7 mouse cellular contexts compared by ENCODE assay signal in the genomic region with DNA sequence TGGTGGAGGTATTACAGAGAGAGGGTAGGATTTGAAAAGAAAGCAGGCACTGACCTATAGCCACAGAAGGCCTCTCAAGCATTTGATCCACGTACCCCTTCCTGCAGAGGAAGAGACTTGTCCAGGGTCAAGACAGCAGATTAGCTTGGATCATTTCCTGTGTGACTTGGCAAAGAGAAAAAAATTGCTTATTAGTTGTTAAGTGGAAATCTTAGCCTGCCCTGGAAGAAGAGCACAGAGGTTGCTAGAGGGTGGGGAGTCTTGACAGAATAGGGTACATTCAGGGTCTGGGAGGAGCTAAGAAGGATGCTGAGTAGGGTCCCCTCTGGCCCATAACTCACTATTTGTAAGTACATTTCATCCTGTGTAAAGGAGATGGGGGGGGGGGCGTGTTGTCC. TPM values are rescaled to one million over a fixed set of nuclear protein-coding genes. Genes with fewer than 3 reads are reported as not detected.
DNase-seq lines count a peak whose midpoint lies in the region; ATAC-seq lines count a peak whose summit lies in the region.

No protein-coding gene starts in this region.

- peaks cover 0 to 3% of the 10 kb centered on the region in 2 experiments; a peak in 2 of 4 replicates for H3K4me1 ChIP-seq in heart, embryonic 14.5 days (ENCODE audit: control insufficient read depth in 2 of 2, insufficient read depth in 2 of 2, low read length in 2 of 2)
- peaks cover 21% of the 10 kb centered on the region for H3K4me1 ChIP-seq in limb, embryonic 12.5 days (replicated peaks)

- H3K4me3 ChIP-seq in heart, embryonic 14.5 days (ENCODE audit: control insufficient read depth in 1 of 2, insufficient read depth in 1 of 2, low read depth in 1 of 2, low read length in 2 of 2): no peak overlapping the region
- H3K4me3 ChIP-seq in limb, embryonic 12.5 days (replicated peaks): 0 out of 2 replicates have a peak overlapping the region, but pooled peaks have one; percentile 42

- H3K9ac ChIP-seq in heart, embryonic 14.5 days (ENCODE audit: low read length): no peak overlapping the region; the same call in 1 of the 2 replicates
- H3K9ac ChIP-seq in limb, embryonic 12.5 days (replicated peaks): peak overlapping the region; percentile 55

- no peaks in the 10 kb centered on the region for H3K27me3 ChIP-seq in heart, embryonic 14.5 days (ENCODE audit: control insufficient read depth, insufficient read depth, low read length)
- no peaks in the 10 kb centered on the region for H3K27me3 ChIP-seq in limb, embryonic 12.5 days

- H3K9me3 ChIP-seq in heart, embryonic 14.5 days (ENCODE audit: control insufficient read depth, low read length): no peaks in the 10 kb centered on the region
- no peaks in the 10 kb centered on the region for H3K9me3 ChIP-seq in limb, embryonic 12.5 days

- 20% methylated on average over 2 of the region's 2 CpGs for WGBS in heart, embryonic 14.5 days
- WGBS in limb, embryonic 12.5 days: 22% methylated on average over 2 of the region's 2 CpGs

- no peak for ATAC-seq in heart, embryonic 14.5 days (ENCODE audit: insufficient number of reproducible peaks, insufficient read depth, low FRiP score, low read depth)
- ATAC-seq in limb, embryonic 12.5 days (ENCODE audit: insufficient number of reproducible peaks, insufficient read depth, low FRiP score, low TSS enrichment, low read depth): peak; percentile 60; the same call in 1 of the 2 replicates

- peak overlapping the region; percentile 58 to 82 for H3K27ac ChIP-seq in heart, embryonic 14.5 days (replicated peaks in 1 of 2; ENCODE audit: control insufficient read depth in 1 of 2, insufficient read depth in 1 of 2, low read depth in 2 of 2, low read length in 2 of 2)
- peak overlapping the region; percentile 87 for H3K27ac ChIP-seq in limb, embryonic 12.5 days

- no peaks in the 10 kb centered on the region for H3K36me3 ChIP-seq in heart, embryonic 14.5 days (ENCODE audit: control insufficient read depth, insufficient read depth, low read length)
- no peaks in the 10 kb centered on the region for H3K36me3 ChIP-seq in limb, embryonic 12.5 days

- peak overlapping the region; percentile 91 for H3K4me2 ChIP-seq in heart, embryonic 14.5 days (ENCODE audit: low read length)
- peak overlapping the region; percentile 66 for H3K4me2 ChIP-seq in limb, embryonic 12.5 days

- peak; percentile 36 for DNase-seq in retina, postnatal 1 day
- DNase-seq in retina, embryonic 14.5 days (ENCODE audit: low spot score): no peak
- DNase-seq in MN1 (ENCODE audit: low spot score): no peak
- no peak for DNase-seq in cerebellum, adult 18-20 months
- no peak for DNase-seq in adrenal gland, postnatal 25 days

RNA-seq across cellular contexts. Expression of a gene that starts 0.4 kb away (rescaled TPM):
- 1.8 and 2.0 TPM in 2 replicates for polyA plus RNA-seq in heart, embryonic 14.5 days (2014; fragmentation: Nextera tagmentation; extraction: Ambion mirVana)
- polyA plus RNA-seq in limb, embryonic 12.5 days (2016; fragmentation: Nextera tagmentation; extraction: Ambion mirVana): 2.1 and 3.5 TPM in 2 replicates
- total RNA-seq in adrenal gland, postnatal 25 days (2021): 5.6 and 6.4 TPM in 2 replicates

RNA-seq across cellular contexts. Expression of a gene that starts 26.4 kb away (rescaled TPM):
- 0.04 and 0.05 TPM in 2 replicates for polyA plus RNA-seq in heart, embryonic 14.5 days (2014; fragmentation: Nextera tagmentation; extraction: Ambion mirVana)
- 0.99 and 1.2 TPM in 2 replicates for polyA plus RNA-seq in limb, embryonic 12.5 days (2016; fragmentation: Nextera tagmentation; extraction: Ambion mirVana)
- total RNA-seq in adrenal gland, postnatal 25 days (2021): not detected in 2 replicates
